Mouse (Mus musculus) MEL (cell line): Measurements from ENCODE around the gene S100a10.

ENCODE experiments used
- CHD2 ChIP-seq: IDR thresholded peaks from 2 replicates; pipeline ENCODE4 v1.6.1; 2011; ENCODE audit warnings: low read length, improper control_type of control experiment
- RCOR1 ChIP-seq: IDR thresholded peaks from 2 replicates; pipeline ENCODE4 v1.6.1; 2012; ENCODE audit warnings: low read depth, mild to moderate bottlenecking, inconsistent platforms, low read length, improper control_type of control experiment

- TF ChIP-seq CHD2 (no peak), RCOR1 (no peak)
These were observed 13.4 kb upstream of the S100a10 start for GRCm38 (mm10) chr3:93541501-93541900.
